Mouse (Mus musculus) lung, adult 2 months (tissue): ENCODE data around the gene Arid4a.

Experiments used
- CTCF ChIP-seq: fragments of 200-500 bp; IDR thresholded peaks from 2 replicates; pipeline ENCODE4 v1.5.1; 2011; ENCODE audit warnings: mild to moderate bottlenecking, low read length, control low read depth; ENCODE audit not compliant: insufficient read depth
- POLR2A ChIP-seq: fragments of 200-500 bp; IDR thresholded peaks from 2 replicates; pipeline ENCODE4 v1.6.1; 2011; ENCODE audit warnings: low read depth, mild to moderate bottlenecking, control low read depth, low read length, borderline replicate concordance; ENCODE audit errors: extremely low read depth

DNA sequence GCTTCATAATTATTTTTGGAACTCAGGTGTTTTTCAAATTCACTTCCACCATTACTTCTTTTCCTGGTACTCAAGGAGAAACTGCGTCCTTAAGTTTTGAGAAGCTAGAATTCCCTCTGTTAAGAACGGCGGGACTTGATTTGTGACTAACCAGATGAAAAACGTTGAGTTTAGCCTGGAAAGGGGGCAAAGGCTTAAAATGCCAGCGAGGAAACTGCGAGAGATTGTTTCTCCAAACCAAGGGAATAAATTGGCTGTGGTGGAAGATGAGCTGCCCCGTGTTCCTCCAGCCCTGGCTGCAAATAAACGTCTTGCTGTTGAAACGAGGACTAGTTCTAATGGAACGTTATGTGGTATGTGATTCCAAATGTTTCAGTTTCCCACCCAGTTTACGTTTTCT, 121.9 kb downstream of the Arid4a start:
- TF ChIP-seq POLR2A (no peak), CTCF (no peak)
